Mouse (Mus musculus): ENCODE measurements at regions not wholly inside any gene's neighbourhood (a gene's known extent, or its start where the extent isn't known, plus 50 kb on each side); places are given as distances from the start of the nearest gene placed in this dataset.

- TF ChIP-seq CTCF (conservative IDR thresholded peaks at IDR 0.05; ENCODE audit: low read length) (no peak), NANOG (IDR thresholded peaks at IDR 0.05; ENCODE audit: borderline replicate concordance, low read length) (no peak)
These were observed 220.0 kb upstream of the Mvb12b start for GRCm38 (mm10) chr2:34107566-34108303.

Data from E14TG2a.4 (cell line).